Mouse (Mus musculus) megakaryocyte, adult 5-6 weeks (primary cell): ENCODE data around the gene Wars. TPM values are rescaled to one million over a fixed set of nuclear protein-coding genes. Genes with fewer than 3 reads are reported as not detected.

Source experiments
- ATAC-seq: 2 replicates; pipeline ENCODE4 v1.8.0; 2016; ENCODE audit warnings: mild to moderate bottlenecking, inconsistent platforms; ENCODE audit not compliant: poor library complexity, severe bottlenecking
- total RNA-seq, 2 experiments: library from RNA; stranded (forward) in 1 of 2; stranded (reverse) in 1 of 2; fragments of 153-499, 151-499 nt in 1 of 2; fragments of 221-1000, 200-1000 nt in 1 of 2; gene quantifications; 2 replicates each; pipeline versions ENCODE4 v1.2.3 to v1.2.4; 2015 to 2017

Wars gene
- 20.0 and 22.6 TPM in 2 replicates for total RNA-seq (2015)
- 47.8 and 51.9 TPM in 2 replicates for total RNA-seq (2017)

DNA sequence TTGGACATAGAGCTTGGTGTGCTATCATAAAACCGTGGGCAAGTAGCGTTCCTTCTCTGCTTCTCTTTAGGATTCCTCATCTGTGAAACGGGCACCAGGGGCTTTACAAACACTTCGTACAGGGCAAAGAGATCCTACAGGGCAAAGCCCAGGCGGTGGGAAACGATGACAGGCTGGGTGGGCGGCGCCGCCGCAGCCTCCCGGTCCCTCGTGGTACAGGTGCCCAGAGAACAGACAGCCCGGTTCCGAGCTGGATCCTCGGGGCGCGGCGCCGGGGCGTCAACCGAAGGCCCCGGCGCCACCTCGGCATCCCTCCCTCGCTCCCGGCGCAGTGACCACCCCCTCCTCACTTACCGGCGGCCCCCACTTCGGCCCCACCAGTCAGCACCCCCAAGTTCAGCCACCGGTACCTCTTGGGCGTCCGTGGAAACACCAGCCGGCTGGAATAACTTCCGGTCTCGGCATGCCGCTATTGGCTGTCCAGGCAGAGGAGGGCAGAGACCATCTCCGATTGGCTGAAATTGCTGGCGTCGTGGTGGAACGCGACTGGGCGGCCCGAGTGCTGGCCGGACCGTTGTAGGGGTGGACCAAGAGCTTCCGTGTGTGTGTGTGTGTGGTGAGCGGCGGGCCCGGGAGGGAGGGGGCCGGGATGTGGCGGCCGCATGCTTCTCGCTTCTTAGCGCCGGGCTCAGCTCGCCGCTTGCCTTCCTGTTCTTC, at the start of gene Wars:
Gene Wars (minus strand): TSS at position 460 of the 717 bp plus-strand sequence.
- peak; percentile 96 for ATAC-seq

- ATAC-seq: no peak
Observed at GRCm38 (mm10) chr12:108942203-108942923, 48.4 kb upstream of the Wars start.

GRCm38 (mm10) chr12:108941282-108941681, 47.3 kb upstream of the Wars start:
- no peak for ATAC-seq

- no peak for ATAC-seq
Observed at GRCm38 (mm10) chr12:108940255-108940654, 46.3 kb upstream of the Wars start.

DNA sequence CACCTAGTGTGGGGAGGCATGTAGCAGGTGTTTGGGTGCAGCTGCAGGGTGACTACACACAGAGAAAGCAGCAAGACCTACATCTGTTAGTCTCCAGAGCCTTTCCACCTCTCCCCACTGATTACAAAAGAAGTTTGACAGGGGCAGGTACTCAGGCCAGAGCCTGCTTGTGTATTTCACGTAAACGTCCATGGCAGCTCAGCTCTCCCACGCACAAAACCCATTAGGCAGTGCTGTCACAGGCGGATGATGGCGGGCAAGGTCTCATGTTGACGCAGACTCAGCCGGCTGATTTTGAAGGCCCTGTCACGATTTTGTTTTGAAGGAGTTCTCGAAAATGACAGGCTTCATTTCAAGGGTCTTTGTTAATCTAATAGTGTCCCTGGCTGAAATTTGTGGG, 45.3 kb upstream of the Wars start:
- no peak for ATAC-seq

GRCm38 (mm10) chr12:108938844-108939243, 44.9 kb upstream of the Wars start:
- no peak for ATAC-seq

DNA sequence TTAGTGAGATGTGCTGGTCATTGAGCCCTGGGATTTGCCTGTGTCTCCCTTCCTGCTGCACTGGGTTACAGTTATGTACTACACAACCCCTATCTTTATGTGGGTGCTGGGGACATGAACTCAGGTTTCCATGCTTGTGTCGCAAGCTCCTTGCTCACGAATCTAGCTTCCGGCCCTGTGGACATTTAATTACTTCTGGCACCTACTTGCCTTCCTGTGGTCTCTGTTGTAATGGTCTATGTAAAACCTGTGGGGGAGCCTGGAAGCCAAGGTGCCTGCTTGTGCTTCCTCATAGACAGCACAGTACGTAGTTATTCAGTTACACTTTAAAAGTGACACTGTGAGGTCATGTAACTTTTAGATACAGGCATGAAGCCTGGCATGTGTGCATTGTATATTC, 43.5 kb upstream of the Wars start:
- peak; percentile 88 for ATAC-seq

GRCm38 (mm10) chr12:108936834-108937233, 42.9 kb upstream of the Wars start:
- ATAC-seq: peak; percentile 19; the same call in 1 of the 2 replicates

- ATAC-seq: no peak
Observed at GRCm38 (mm10) chr12:108934231-108934630, 40.3 kb upstream of the Wars start.

DNA sequence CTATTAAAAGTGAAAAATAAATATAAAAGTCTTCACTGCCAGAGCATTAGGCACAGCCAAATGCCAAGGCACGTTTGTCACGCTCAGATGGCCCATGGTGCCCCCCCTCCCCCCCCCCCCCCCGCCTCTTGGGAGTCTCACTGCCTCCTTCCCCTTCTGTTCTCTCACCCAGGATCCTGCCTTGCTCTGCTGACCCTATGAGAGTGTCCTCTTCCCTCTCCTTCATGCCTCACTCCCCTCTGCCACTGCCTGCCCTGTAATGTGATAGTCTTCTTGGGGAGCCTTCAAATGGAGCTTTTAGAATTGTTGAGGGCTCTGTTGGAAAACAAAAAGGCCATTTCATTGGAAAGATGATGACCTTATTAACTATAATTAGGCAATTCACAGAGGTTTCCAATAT, 38.1 kb upstream of the Wars start:
- no peak for ATAC-seq

DNA sequence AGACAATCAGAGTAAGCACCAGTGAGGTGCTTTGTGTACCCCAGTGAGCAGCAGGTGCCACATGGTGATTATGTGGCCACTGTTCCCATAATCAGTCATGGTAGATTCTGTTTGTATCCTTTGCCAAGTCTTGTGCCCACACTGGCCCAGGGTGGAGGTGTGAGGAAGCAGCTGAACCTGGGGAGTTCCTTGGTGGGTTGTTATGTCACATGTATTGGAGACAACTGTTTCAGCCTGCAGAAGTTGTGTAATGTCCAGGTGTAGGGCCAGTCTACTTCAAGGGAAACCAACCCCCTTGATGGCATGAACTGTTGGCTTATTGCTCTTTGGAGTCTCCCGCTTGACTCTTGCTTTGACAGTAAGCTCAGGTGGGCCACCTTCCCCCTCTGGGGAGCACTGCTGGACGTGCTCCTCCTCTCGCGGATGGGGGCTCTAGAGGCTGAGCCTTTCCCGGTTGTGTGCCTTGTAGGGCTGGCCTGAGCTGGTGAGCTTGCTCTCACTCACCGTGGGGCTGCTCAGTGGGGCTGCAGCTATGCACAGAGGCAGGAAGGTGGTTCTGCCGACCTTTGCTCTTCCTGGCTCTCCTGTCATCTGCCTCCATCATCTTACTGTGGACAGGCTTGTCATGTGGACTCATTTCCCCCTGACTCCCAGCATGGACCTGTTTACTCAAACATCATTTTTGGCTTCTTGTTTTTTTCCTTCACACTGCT, 37.5 kb upstream of the Wars start:
- peak; percentile 52 for ATAC-seq

DNA sequence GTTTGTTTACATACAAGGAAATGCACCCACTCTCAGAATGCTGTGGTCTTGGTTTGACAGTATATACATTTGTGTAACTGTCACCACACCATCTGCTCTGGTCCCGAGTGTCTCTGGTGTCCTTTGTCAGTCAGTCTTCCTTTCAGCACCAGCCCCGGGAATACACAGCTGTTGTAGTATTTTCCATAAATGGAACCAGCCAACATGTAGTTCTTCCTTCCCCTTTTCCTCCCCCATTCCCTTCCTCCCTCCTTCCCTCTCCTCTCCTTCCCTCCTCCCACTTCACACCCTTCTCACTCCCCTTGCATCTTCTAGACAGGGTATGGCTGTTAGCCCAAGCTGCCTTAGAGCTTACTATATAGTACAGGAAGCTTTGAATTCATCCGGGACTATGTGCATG, 35.5 kb upstream of the Wars start:
- ATAC-seq: no peak

DNA sequence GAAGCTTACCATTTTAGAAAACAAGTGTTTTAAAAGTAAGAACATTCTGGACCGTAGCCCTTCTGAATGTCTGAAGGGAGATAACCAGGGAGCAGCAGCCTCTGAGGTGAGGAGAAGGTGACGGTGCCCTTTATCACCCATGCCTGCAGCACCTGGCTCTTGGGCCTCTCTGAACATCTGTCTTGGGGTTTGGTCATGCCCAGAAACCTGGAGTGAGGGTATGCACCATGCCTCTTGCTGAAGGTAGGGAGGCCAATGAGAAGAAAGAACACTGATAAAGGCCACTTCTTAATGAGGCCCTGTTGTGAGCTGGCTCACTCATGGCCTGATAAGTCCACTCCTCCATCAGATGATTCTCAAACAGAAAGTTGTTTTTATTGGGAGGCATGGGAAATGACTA, 34.3 kb upstream of the Wars start:
- ATAC-seq: no peak

GRCm38 (mm10) chr12:108926606-108927111, 32.7 kb upstream of the Wars start:
- no peak for ATAC-seq

GRCm38 (mm10) chr12:108918753-108919152, 24.8 kb upstream of the Wars start:
- peak; percentile 59 for ATAC-seq

DNA sequence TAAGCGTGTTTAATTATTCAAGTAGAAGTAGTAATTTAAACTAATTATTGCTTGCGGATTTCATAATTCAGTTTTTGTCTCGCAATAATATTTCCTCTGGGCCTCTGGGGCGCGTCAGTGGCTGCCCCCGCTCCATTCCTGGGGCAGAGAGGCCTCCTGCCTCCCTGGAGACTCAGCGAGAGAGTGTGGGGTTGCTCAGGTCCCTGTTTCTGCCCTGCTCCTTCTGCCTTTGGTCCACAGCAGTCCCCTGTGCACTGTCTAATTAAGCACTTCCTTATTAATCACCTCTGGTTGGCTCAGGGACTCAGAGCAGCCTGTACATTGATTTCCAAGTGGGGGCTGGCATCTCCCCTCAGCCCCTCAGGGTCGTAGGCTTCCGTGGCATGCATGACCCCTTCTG, 23.5 kb upstream of the Wars start:
- ATAC-seq: no peak

DNA sequence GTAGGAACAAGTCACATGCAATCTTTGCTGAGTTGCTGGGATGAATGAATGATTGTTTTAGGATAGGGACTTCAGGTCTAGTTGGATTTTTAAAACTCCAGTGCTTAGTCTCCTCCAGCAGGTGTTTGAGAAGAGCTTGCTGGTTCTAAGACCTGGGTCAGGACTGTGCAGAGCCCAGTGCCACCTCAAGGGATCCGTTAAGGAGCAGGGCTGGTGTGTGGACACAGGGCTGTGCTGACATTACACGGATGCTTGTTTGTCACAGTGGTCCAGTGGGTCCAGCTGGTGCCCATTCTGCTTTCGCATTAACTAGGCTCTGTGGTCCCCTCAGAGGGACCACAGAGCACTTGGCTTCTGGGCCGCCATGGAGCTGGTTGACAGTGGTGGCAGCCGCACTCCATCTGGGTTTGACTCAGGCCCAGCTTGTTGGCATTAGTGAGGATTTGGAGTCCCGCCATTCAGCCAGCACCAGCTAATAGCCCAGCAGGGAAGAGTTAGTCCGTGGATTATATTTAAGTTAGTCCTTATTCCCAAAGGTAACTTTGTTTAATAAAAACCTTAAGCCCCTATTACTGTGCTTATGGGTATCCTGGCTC, 22.6 kb upstream of the Wars start:
- ATAC-seq: no peak

GRCm38 (mm10) chr12:108915893-108916292, 21.9 kb upstream of the Wars start:
- ATAC-seq: no peak

- 0 out of 2 replicates have a peak, but pooled peaks have one; percentile 16 for ATAC-seq
Observed at GRCm38 (mm10) chr12:108914709-108915340, 20.9 kb upstream of the Wars start.

GRCm38 (mm10) chr12:108914198-108914597, 20.2 kb upstream of the Wars start:
- ATAC-seq: no peak
